Mouse (Mus musculus): ENCODE measurements around the gene Piezo1.

- TF ChIP-seq CTCF (IDR thresholded peaks at IDR 0.05; ENCODE audit: low read depth, low read length) (no peak), POLR2AphosphoS5 (IDR thresholded peaks at IDR 0.05; ENCODE audit: insufficient replicate concordance, low read depth, low read length) (no peak), TAL1 (conservative IDR thresholded peaks at IDR 0.05; ENCODE audit: low read depth, low read length) (no peak), GATA2 (IDR thresholded peaks at IDR 0.05; ENCODE audit: borderline replicate concordance, low read depth, low read length) (no peak), GATA1 (IDR thresholded peaks at IDR 0.05; ENCODE audit: borderline replicate concordance, low read length) (no peak)
These were observed 14.1 kb downstream of the Piezo1 start for GRCm38 (mm10) chr8:122537033-122537432.

Measured in G1E (cell line).